Mouse (Mus musculus): Measurements from ENCODE around the gene Gm21861. TPM values are rescaled to one million over a fixed set of nuclear protein-coding genes. Genes with fewer than 3 reads are reported as not detected.
"Not testable (repeated sequence)": the region's sequence is repeated elsewhere in the genome, so short reads cannot be mapped to it uniquely, and the experiment has no call there.

The Gm21861 gene
- total RNA-seq (2015; ENCODE audit: low replicate concordance) (not detected in 2 replicates), total RNA-seq (2017; ENCODE audit: low replicate concordance) (not detected in 2 replicates)

DNA sequence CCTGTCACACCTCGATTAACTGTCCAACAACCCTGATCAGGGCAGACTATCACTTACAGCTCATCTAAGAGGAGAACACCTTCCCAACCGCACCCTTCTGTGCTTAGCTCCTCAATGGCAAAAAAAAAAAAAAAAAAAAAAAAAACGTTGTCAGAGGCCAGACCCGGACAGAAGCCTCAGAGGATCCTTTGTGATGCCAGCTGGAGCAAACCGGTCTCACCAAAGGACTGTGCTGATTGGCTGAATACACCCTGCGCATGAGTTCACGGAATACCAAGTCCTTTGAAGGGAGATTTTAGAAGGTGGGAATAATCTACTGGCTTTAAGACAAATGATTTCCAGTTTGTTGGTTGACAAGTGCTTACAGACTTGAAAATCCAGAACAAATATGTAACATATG, at the start of gene Gm21861:
Gene Gm21861, minus strand, starts transcription at position 101 of the 400 bp plus-strand sequence.
- ATAC-seq (replicated peaks; ENCODE audit: low FRiP score, poor library complexity, severe bottlenecking): not testable (repeated sequence)

Data from erythroid progenitor cell, adult 5-6 weeks (primary cell).